Mouse (Mus musculus): ENCODE results near the gene Tmem242. TPM values are rescaled to one million over a fixed set of nuclear protein-coding genes. Genes with fewer than 3 reads are reported as not detected.

Gene Tmem242
- polyA plus RNA-seq, 1 experiment from 2014 or later: 115 TPM

DNA sequence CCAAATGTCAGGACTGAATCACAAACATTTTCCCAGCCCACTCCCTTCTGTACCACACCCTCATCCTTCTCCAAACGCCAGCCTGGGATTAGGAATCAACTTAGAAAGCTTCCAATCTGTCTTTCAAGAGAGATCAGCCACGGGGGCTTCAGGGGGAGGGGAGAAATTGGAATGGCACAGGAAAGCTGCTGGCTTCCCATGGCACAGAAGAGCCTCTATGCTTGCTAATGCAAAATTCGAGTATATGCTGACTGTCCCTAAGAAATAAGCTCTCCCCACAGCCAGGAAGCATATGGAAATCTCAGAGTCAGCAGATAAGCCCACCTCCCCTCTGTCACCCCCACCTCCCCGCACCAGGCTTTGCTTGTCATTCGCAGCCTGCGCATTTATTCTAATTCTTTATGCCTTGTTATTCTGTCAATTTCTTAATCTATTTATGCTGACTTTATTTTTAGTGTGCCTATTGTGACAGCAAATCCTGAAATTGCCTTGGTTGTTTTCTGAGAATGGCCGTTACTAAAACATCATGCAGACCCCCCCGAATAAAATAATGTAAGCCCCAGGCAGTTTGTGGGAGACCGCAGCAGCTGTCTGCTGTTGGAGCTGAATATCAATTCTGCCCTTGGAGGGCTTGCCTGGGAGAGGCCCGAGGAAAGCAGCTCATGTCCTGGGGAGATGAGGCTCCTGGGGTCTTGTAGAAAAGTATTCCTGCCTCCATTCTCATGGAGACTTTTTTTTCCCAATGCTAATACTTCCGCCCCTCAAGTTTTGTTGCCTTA, 62.7 kb downstream of the Tmem242 start:
- H3K9ac ChIP-seq: no peak overlapping the region
- H3K9me3 ChIP-seq (replicated peaks): no peaks in the 10 kb centered on the region
- WGBS: 20% methylated on average over 11 of the region's 11 CpGs
- H3K36me3 ChIP-seq: no peaks in the 10 kb centered on the region
- 0 out of 2 replicates have a peak, but pooled peaks cover 13% of the 10 kb centered on the region for H3K4me1 ChIP-seq
- no peaks in the 10 kb centered on the region for H3K27me3 ChIP-seq
- ATAC-seq (ENCODE audit: insufficient number of reproducible peaks, low FRiP score, low TSS enrichment, low read depth): no peak
- H3K4me2 ChIP-seq (replicated peaks): 0 out of 2 replicates have a peak overlapping the region, but pooled peaks have one; percentile 1
- no peak overlapping the region for H3K27ac ChIP-seq (replicated peaks)
- H3K4me3 ChIP-seq (replicated peaks): no peak overlapping the region

DNA sequence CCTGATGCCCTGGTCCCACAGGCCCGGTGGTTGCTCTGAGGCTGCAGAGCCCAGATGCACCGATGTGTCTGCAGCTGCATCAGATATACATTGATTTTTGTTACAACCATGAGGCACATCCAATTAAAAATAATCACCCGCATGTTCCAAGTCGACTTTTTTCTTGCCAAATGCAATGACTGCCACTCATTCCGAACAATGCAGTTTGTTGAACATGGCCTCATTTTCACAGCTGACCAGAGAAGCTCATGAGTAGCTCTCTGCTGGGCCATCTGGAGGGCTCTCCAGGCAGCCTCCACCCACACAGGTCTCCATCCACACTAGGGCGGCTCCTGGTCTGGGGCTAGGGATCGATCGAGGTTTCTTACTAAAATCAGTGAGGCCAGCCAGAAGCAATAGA, 67.1 kb downstream of the Tmem242 start:
- H3K9ac ChIP-seq: no peak overlapping the region
- ATAC-seq (ENCODE audit: insufficient number of reproducible peaks, low FRiP score, low TSS enrichment, low read depth): no peak
- no peak overlapping the region for H3K4me2 ChIP-seq (replicated peaks)
- no peaks in the 10 kb centered on the region for H3K36me3 ChIP-seq
- H3K4me3 ChIP-seq (replicated peaks): no peak overlapping the region
- WGBS: 72% methylated on average over 8 of the region's 8 CpGs
- H3K4me1 ChIP-seq: 0 out of 2 replicates have a peak, but pooled peaks cover 10% of the 10 kb centered on the region
- H3K9me3 ChIP-seq (replicated peaks): no peaks in the 10 kb centered on the region
- no peak overlapping the region for H3K27ac ChIP-seq (replicated peaks)
- no peaks in the 10 kb centered on the region for H3K27me3 ChIP-seq

DNA sequence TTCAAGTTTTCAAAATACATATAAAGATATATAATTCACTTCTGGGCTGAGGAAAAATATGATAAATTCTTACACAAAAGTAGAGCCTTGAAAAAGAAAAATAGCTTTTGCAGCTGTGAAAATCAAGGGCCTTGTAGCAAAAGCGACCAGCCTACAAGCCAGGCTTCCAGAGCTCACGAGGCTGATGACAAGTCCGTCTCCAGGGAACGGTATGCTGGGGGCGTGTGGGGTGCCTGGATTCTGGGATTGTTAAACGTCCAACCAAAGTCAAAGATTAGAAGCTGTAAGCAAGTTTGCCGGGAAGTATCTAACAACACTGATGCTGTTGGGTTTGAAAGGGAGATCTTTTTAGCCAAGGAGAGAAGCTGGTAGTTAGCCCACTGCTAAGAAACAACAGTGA, 68.5 kb downstream of the Tmem242 start:
- H3K4me2 ChIP-seq (replicated peaks): no peak overlapping the region
- no peaks in the 10 kb centered on the region for H3K27me3 ChIP-seq
- no peak for ATAC-seq (ENCODE audit: insufficient number of reproducible peaks, low FRiP score, low TSS enrichment, low read depth)
- WGBS: 62% methylated on average over 7 of the region's 7 CpGs
- no peaks in the 10 kb centered on the region for H3K9me3 ChIP-seq (replicated peaks)
- no peaks in the 10 kb centered on the region for H3K36me3 ChIP-seq
- no peak overlapping the region for H3K27ac ChIP-seq (replicated peaks)
- H3K4me3 ChIP-seq (replicated peaks): no peak overlapping the region
- no peak overlapping the region for H3K9ac ChIP-seq
- H3K4me1 ChIP-seq: no peaks in the 10 kb centered on the region

DNA sequence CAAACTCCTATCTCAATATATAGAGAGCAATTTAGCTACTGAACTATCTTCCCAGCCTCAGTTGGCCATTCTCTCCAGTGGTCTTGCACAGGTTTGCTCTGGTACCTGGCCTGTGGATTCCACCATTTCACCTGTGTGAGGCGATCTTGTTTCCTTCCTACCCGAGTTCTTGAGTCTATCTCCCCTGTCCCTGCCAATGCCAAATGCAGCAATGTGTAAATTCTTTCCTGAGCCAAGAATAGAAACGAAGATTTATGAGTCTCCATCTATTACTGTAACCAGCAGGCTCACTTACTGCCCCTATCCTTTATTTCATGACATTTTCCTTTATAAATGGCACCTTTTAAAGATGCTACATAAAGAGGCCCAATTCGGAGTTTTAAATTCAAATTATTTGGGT, 69.0 kb downstream of the Tmem242 start:
- Histone ChIP-seq H3K27me3 (no peaks in the 10 kb centered on the region), H3K9ac (no peak overlapping the region), H3K4me3 (replicated peaks) (no peak overlapping the region), H3K4me1 (no peaks in the 10 kb centered on the region), H3K27ac (replicated peaks) (no peak overlapping the region), H3K9me3 (replicated peaks) (no peaks in the 10 kb centered on the region), H3K36me3 (no peaks in the 10 kb centered on the region), H3K4me2 (replicated peaks) (no peak overlapping the region)
- 72% methylated on average over 4 of the region's 4 CpGs for WGBS
- ATAC-seq (ENCODE audit: insufficient number of reproducible peaks, low FRiP score, low TSS enrichment, low read depth): no peak

DNA sequence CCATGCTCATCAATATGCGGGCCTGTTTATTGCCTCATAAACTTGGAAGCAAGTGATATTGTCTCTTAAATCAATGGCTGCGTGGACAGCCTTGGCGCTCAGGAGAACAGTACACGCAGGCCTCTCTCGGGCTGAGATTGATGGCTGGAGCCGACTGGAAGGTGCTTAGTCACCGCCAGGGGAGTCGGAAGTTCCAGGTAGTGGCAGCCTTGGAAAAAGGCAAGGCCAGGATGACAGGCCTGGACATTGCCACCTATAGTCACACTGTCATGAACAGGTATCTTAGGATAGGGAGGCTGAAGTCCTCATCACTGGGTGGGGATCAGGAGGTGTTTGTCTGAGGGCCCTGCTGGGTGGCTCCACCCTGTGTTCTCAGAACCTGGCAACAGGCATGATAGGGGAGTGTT, 74.1 kb downstream of the Tmem242 start:
- Histone ChIP-seq H3K27me3 (no peaks in the 10 kb centered on the region), H3K27ac (replicated peaks) (no peak overlapping the region), H3K4me3 (replicated peaks) (no peak overlapping the region), H3K9me3 (replicated peaks) (no peaks in the 10 kb centered on the region), H3K4me2 (replicated peaks) (no peak overlapping the region), H3K36me3 (no peaks in the 10 kb centered on the region), H3K9ac (no peak overlapping the region), H3K4me1 (no peaks in the 10 kb centered on the region)
- 83% methylated on average over 8 of the region's 8 CpGs for WGBS
- ATAC-seq (ENCODE audit: insufficient number of reproducible peaks, low FRiP score, low TSS enrichment, low read depth): no peak

Small RNA genes lying within 50 kb of the gene (microRNA-seq; reads per million reads assigned to microRNA genes)
- not detected for gene Gm22475 (ENCODE audit: borderline number of aligned reads)

Other genes with a start within 250 kb of the Tmem242 start
- gene Ldhal6b, start 21.5 kb downstream of the Tmem242 start, polyA plus RNA-seq (2015; fragmentation: Nextera tagmentation; extraction: Ambion mirVana): not detected in 2 replicates
- 5.2 and 6.4 TPM in 2 replicates for gene Zdhhc14, start 52.3 kb upstream of the Tmem242 start, polyA plus RNA-seq (2015; fragmentation: Nextera tagmentation; extraction: Ambion mirVana)